Mouse (Mus musculus) retina, adult 2 months (tissue): Measurements from ENCODE around the gene Pi16.
"Not testable (repeated sequence)": the region's sequence is repeated elsewhere in the genome, so short reads cannot be mapped to it uniquely, and the experiment has no call there.

Source experiments
- DNase-seq: peaks from one replicate; pipeline ENCODE4 v3.0.0-alpha.2; 2012; ENCODE audit warnings: low read depth, low spot score

Gene Pi16

DNA sequence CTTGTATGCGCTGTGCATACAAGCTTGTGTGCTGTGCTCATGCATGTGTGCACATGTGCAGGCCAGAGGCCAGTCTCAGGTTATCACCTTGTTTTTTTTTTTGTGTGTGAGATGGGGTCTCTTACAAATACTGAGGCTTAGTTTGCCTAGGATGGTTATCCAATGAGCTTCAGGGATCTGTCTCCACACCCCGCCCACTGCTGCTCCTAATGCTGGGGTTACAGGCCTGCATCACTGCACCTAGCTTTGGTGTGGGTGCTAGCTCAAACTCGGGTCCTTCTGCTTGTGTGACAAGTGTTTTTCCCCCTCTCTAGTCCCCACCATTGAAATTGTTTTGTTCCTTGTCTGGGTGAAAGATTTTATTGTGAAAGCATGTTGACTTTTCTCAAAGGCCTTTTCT is 12.7 kb downstream of the Pi16 start:
- DNase-seq, result no peak

GRCm38 (mm10) chr17:29330671-29331410 is 13.4 kb downstream of the Pi16 start:
- DNase-seq, result no peak

- no peak for DNase-seq
Observed at GRCm38 (mm10) chr17:29332186-29332685, 14.8 kb downstream of the Pi16 start.

GRCm38 (mm10) chr17:29336266-29336990 is 18.9 kb downstream of the Pi16 start:
- DNase-seq, result no peak

DNA sequence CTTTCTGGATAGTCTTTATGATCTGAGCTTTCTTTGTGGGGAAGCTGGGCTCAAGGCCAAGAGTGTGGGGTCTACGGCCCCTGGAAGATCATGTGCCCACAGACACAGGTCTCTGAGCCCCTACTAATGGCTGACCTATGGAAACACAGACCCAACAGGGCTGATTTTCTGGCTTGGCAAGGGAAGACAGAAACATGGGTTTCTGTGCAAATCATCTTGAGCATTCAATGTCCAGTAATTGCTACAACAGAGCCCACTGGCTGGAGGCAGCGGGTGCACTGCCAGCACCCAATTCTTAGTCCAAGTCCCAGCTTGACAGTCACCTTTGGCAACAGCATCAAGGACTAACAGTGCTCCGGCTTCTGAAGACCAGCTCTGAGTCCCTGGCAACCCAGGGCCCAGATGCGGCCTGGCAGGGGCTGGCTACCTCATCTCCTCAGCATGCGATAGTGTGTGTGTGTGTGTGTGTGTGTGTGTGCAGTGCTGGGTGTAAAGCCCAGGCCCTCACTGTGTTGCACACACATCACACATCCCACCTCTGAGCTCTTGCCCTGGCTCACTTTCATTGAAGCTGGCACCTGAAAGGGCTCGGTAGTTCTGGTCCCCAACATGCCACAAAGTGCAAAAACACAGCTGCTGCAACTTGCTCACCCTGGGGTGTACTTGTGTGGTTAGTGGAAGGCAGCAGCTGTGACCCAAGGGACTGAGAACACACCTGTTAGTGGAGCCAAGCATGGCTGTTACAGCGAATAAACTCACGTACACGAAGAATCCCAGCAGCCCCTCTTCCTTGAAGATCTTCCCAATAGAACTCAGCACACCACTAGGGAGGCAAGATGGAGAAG is 20.7 kb downstream of the Pi16 start:
- no peak for DNase-seq

GRCm38 (mm10) chr17:29339170-29339768 is 21.8 kb downstream of the Pi16 start:
- DNase-seq, result no peak

DNA sequence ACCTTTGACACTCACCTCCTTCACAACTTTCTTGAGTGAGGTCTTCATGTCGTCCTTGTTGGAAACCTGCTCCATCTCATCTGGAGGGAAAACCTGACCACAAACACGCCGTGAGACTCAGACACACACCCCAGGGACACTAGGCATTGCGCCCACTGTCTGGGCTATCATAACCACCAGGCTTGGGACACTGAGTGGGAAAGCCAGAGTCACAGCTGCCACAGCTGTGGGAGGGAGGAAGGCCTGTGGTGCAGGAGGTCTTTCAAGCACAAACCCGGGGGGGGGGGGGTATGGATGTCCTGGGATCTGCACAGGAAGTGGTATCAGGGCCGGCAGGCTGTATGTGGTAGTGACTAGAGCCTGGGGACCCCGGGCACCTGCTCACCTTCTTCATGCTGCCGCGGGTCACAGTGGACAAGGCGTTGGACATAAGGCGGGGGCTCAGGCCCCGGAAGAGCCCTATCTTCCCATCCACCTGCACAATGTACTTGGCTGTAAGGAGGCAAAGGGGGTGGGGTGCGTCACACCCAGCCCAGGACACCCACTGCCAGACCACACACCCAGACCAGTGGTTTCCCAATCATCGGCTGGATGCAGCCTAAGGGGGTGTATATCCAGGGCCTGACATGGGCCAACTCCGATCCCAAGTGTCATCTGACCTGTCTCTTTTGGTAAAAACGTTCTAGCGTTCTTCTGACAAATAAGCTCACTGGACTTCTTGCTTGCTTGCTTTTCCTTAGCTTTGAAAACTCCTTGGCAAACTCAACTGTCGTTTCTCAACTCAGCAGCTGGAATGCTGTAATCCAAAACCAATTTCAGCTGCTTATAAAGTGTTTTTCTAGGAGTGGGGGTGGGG is 23.2 kb downstream of the Pi16 start:
- DNase-seq, result no peak

- DNase-seq, result no peak
Observed at GRCm38 (mm10) chr17:29341591-29342003, 24.1 kb downstream of the Pi16 start.

- DNase-seq, result no peak
Observed at GRCm38 (mm10) chr17:29342010-29342910, 24.8 kb downstream of the Pi16 start.

- no peak for DNase-seq
Observed at GRCm38 (mm10) chr17:29343241-29343640, 25.8 kb downstream of the Pi16 start.

GRCm38 (mm10) chr17:29345272-29345671 is 27.8 kb downstream of the Pi16 start:
- DNase-seq, result no peak

- no peak for DNase-seq
Observed at GRCm38 (mm10) chr17:29346496-29347125, 29.1 kb downstream of the Pi16 start.

- DNase-seq, result no peak
Observed at GRCm38 (mm10) chr17:29347126-29347644, 29.7 kb downstream of the Pi16 start.

- DNase-seq, result peak; percentile 88
Observed at GRCm38 (mm10) chr17:29347645-29348256, 30.3 kb downstream of the Pi16 start, which contains the start of gene Mtch1. Mtch1 (minus strand) TSS chr17:29347934.

DNA sequence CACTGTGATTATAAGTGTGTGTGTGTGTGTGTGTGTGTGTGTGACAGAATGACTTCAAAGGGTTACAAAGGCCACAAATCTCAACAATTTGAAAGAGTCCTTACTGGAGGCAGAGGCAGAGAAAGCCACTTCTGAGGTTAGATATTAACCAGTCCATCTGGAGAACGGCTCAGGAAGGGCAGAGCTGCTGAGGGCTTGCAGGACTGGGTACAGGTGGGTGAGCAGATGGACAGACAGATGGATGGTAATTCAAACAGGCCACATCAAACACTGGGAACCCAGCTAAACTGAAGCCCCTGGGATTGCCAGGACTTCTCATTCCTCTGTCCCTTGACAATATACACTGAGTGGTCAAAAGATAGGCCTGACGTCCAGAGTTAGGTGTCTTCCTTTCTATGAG is 31.5 kb downstream of the Pi16 start:
- DNase-seq, result no peak

DNA sequence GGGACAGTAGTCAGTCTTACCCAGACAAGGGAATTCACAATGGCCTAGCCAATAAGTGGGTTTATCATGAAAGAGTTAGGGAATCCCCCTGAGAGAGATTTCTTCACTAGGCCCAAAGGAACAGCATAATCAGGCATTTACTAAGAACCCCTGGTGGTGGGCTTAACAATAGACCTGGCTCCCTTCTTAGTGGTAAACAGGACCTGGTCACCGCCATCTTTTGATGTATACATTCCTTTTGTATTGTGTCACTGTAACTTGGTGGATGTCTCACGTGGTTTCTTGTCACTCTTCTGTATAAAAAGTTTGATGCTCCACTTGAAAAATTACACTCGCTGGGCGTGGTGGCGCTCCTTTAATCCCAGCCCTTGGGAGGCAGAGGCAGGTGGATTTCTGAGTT is 33.6 kb downstream of the Pi16 start:
- not testable (repeated sequence) for DNase-seq

DNA sequence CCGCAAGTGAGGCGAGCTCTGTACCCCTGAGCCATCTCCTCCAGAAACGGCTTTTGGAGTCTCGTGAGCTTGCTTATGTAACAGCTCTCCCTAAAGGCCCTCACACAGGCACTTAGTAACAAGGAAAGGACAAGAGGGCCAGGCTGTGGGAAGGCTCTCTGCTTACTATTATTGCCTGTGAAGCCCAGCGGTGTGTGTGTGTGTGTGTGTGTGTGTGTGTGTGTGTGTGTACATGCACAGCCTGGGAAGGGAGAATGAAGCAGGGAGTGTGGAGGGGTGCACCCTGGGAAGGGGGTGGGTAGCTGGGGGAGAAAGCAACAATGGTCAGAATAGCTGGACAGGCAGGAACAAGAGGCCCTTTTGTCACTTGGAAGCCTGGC is 38.0 kb downstream of the Pi16 start:
- DNase-seq, result no peak

DNA sequence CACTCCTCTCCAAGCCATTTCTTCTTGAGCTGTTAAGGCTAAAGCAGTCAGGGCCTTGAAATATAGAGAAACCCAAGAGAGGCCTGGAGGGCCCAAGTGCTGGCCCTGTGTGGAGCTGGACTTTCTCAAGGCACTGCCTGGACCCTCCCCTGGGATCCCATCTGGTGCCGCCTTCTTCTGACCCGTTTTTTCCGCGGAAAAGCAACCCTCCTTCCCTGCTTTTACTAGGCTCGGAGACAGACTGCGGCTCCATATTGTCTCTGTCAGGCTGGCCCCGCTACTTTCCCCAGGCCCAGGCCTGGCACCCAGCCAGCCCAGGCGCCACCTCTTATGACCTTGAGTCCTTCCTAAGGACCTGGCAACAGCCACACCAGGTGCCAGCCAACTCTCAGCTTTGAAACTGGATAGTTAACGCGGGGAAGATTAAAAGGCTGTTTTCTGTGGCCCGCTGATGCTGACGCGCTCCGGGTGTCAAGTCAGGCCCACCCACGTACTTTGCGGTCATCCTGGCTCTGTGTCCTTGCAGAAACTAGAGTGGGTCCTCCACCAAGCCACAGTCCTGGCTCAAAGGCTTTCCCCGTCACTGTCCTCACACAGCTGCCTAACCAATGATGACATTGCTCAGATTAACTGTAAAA is 38.5 kb downstream of the Pi16 start:
- DNase-seq, result no peak
